Mouse (Mus musculus): ENCODE measurements at regions not wholly inside any gene's neighbourhood (a gene's known extent, or its start where the extent isn't known, plus 50 kb on each side); places are given as distances from the start of the nearest gene placed in this dataset.

- TF ChIP-seq EP300 (IDR thresholded peaks at IDR 0.05; ENCODE audit: low read depth), result no peak
- TF ChIP-seq CTCF (IDR thresholded peaks at IDR 0.05; ENCODE audit: low read depth), result no peak
These were observed 497.2 kb downstream of the Kcnj2 start for GRCm38 (mm10) chr11:111563171-111563570.
